Mouse (Mus musculus) limb, embryonic 11.5 days (tissue): ENCODE data around the gene Metap1. TPM values are rescaled to one million over a fixed set of nuclear protein-coding genes. Genes with fewer than 3 reads are reported as not detected.

Experiments
- ATAC-seq: fragments of 200-750 bp; cut with Nextera tagmentation; 2 replicates; pipeline ENCODE4 v1.8.0; 2017; ENCODE audit warnings: low read depth; ENCODE audit not compliant: insufficient number of reproducible peaks, low FRiP score, low TSS enrichment
- DNase-seq: peaks from one replicate; pipeline ENCODE4 v3.0.0-alpha.2; 2015; ENCODE audit warnings: low spot score
- H3K27ac ChIP-seq: fragments of 300-500 bp; sonication (generic); replicated peaks from 2 replicates; pipeline ENCODE4 v1.5.1; 2014; ENCODE audit warnings: low read depth, mild to moderate bottlenecking, low read length
- H3K27me3 ChIP-seq: fragments of 300-500 bp; sonication (generic); 2 replicates; pipeline ENCODE4 v1.6.1; 2014; ENCODE audit warnings: mild to moderate bottlenecking, low read length, mixed read lengths; ENCODE audit not compliant: control insufficient read depth, insufficient read depth
- H3K36me3 ChIP-seq: fragments of 300-500 bp; sonication (generic); 2 replicates; pipeline ENCODE4 v1.6.1; 2014; ENCODE audit warnings: mild to moderate bottlenecking, low read length, moderate library complexity, mixed read lengths; ENCODE audit not compliant: control insufficient read depth, insufficient read depth
- H3K4me1 ChIP-seq: fragments of 300-500 bp; sonication (generic); 2 replicates; pipeline ENCODE4 v1.6.1; 2014; ENCODE audit warnings: low read length, mixed read lengths; ENCODE audit not compliant: control insufficient read depth, insufficient read depth
- H3K4me2 ChIP-seq: fragments of 300-500 bp; sonication (generic); 2 replicates; pipeline ENCODE4 v1.6.1; 2014; ENCODE audit warnings: low read depth, mild to moderate bottlenecking, moderate library complexity; ENCODE audit not compliant: severe bottlenecking
- H3K4me3 ChIP-seq: fragments of 300-500 bp; sonication (generic); 2 replicates; pipeline ENCODE4 v1.5.1; 2014; ENCODE audit warnings: low read depth, low read length
- H3K9ac ChIP-seq: fragments of 300-500 bp; sonication (generic); 2 replicates; pipeline ENCODE4 v1.6.1; 2014; ENCODE audit warnings: mild to moderate bottlenecking, low read length
- H3K9me3 ChIP-seq: fragments of 300-500 bp; sonication (generic); 2 replicates; pipeline ENCODE4 v1.6.1; 2016; ENCODE audit warnings: low read length; ENCODE audit not compliant: control insufficient read depth
- WGBS: fragments of 180-500 bp; shearing (Covaris S2); extraction: QIAGEN DNeasy Blood & Tissue Kit; methylation state at CpG from one replicate; pipeline ENCODE4 v1.1.7; 2014; 5-methylcytosine and 5-hydroxymethylcytosine counted together
- polyA plus RNA-seq: library from polyadenylated mRNA; unstranded; fragments of >200 nt; fragmentation: Nextera tagmentation; extraction: Ambion mirVana; gene quantifications from 2 replicates; pipeline ENCODE4 v1.2.1, GENCODE M21; 2014

Gene Metap1
- 52.4 and 55.3 TPM in 2 replicates for polyA plus RNA-seq

- WGBS, result under 1% methylated on average over 39 of the region's 65 CpGs
- Histone ChIP-seq H3K4me1 (no peaks in the 10 kb centered on the region), H3K4me2 (peak within 1 kb of the TSS; percentile 81), H3K9me3 (no peaks in the 10 kb centered on the region), H3K4me3 (peak within 1 kb of the TSS; percentile 84), H3K27ac (0 out of 2 replicates have a peak within 1 kb of the TSS, but pooled peaks have one; percentile 47), H3K36me3 (peaks cover 10% of the 10 kb centered on the region; the same call in 1 of the 2 replicates), H3K9ac (peak within 1 kb of the TSS; percentile 77), H3K27me3 (no peaks in the 10 kb centered on the region)
- DNase-seq (peak; percentile 98), ATAC-seq (peak; percentile 98)
Measured at GRCm38 (mm10) chr3:138489327-138490033, at the start of gene Metap1. Metap1 (minus strand) TSS chr3:138489515.

DNA sequence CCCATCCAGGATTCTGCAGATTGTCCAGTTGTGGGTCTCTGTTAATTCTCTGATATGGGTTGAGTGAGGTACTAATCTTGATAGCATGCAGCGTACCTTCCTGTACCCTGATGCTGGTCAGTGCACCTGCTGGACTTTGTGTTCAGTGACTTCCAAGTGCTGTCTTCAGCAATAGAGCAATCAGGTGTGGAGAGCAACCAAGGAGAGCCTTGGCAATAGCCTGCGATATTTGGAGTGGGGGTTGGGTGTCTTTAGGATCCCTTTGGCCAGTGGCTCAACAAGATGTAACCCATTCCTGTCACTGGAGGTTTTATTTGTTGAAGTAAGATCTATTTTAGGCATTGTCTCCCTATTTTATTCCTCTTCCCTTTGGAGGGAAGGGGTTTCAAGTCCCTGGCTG is 46.7 kb upstream of the Metap1 start:
- Histone ChIP-seq H3K9me3 (no peaks in the 10 kb centered on the region), H3K9ac (no peak overlapping the region), H3K27ac (no peak overlapping the region), H3K36me3 (no peaks in the 10 kb centered on the region), H3K27me3 (no peaks in the 10 kb centered on the region), H3K4me3 (no peak overlapping the region), H3K4me1 (no peaks in the 10 kb centered on the region), H3K4me2 (no peak overlapping the region)
- DNase-seq (no peak), ATAC-seq (no peak)
- 94% methylated on average over 2 of the region's 2 CpGs for WGBS

DNA sequence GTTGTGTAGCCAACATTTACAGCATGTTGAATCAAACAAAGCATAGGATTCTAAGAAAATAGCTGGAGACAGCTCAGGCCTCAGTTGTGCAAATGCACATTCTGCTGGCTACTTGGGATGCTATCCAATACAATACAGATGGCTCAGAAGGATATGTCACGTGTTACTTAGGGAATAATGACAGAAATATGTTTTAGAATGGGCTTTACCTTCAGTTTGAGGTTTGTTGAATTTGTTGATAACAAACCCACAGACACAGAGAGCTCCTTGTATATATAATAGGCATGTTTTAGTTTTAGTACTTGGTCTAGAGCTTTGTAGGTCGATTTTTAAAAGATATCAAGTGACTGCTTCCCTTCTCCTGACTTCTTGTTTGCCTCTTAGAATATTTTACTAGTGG is 43.4 kb upstream of the Metap1 start:
- no peak overlapping the region for H3K4me2 ChIP-seq
- H3K27ac ChIP-seq, result no peak overlapping the region
- H3K27me3 ChIP-seq, result no peaks in the 10 kb centered on the region
- no peak for ATAC-seq
- no peak for DNase-seq
- no peak overlapping the region for H3K9ac ChIP-seq
- WGBS, result 80% methylated on average over 2 of the region's 2 CpGs
- H3K4me1 ChIP-seq, result peaks cover 5% of the 10 kb centered on the region; the same call in 1 of the 2 replicates
- H3K9me3 ChIP-seq, result no peaks in the 10 kb centered on the region
- H3K36me3 ChIP-seq, result no peaks in the 10 kb centered on the region
- no peak overlapping the region for H3K4me3 ChIP-seq

DNA sequence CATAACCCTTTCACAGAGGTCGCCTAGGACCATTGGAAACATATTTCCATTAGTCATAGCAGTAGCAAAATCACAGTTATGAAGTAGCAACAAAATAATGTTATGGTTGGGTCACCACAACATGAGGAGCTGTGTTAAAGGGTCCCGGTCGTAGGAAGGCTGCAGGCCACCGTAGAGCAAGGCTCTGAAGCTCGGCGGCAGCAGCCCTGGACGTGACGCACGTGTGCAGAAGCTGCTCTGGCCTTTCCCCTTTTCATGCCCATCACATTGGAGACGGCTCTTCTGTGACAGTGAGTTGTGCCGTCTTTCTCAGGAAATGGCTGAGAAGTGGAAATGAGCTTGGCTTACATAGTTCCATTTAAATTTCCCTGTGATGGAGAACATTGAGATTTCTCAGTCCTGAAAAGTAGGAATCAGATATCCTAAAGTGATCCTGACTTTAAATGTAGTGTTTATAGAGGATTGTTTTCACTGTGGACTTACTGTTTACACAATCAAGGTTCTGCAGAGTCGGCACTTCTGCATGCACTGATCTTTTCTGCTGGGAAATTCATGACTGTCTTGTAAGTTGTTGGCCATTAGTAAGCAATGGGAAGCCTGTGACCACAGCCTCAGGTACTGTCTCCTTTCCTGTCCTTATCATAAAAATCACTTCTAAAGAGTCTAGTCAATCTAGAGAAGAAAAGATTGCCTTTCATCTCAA is 42.3 kb upstream of the Metap1 start:
- Histone ChIP-seq H3K36me3 (no peaks in the 10 kb centered on the region), H3K4me3 (no peak overlapping the region), H3K9me3 (no peaks in the 10 kb centered on the region), H3K4me1 (peaks cover 5% of the 10 kb centered on the region; the same call in 1 of the 2 replicates), H3K27me3 (no peaks in the 10 kb centered on the region), H3K27ac (no peak overlapping the region), H3K4me2 (no peak overlapping the region), H3K9ac (no peak overlapping the region)
- ATAC-seq, result no peak
- WGBS, result 78% methylated on average over 12 of the region's 12 CpGs
- no peak for DNase-seq

GRCm38 (mm10) chr3:138530578-138531478 is 41.5 kb upstream of the Metap1 start:
- no peak for ATAC-seq
- no peaks in the 10 kb centered on the region for H3K9me3 ChIP-seq

DNA sequence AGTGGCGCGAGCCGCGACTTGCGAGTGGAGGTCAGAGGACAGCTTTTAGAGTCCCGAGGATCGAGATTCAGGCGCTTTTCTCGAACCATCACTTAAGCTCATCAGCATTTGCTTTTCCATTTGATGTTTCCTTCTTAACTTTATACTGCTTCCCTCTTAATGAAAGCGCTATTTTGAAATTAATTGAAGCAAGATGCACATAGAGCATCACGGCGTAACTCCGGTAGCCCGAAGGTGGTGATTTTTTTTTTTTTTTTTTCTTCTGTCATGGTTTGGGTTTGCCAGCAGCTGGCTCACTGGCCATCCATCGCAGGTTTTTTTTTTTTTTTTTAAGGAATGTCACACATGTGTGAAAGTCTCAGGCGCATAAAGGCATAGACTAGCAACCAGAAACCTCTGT is 39.0 kb upstream of the Metap1 start:
- WGBS, result 2% methylated on average over 16 of the region's 16 CpGs
- Histone ChIP-seq H3K9ac (peak overlapping the region; percentile 96), H3K4me1 (peaks cover 5% of the 10 kb centered on the region; the same call in 1 of the 2 replicates), H3K27ac (no peak overlapping the region), H3K27me3 (no peaks in the 10 kb centered on the region), H3K9me3 (no peaks in the 10 kb centered on the region), H3K36me3 (no peaks in the 10 kb centered on the region), H3K4me3 (peak overlapping the region; percentile 93), H3K4me2 (peak overlapping the region; percentile 64)
- DNase-seq (no peak), ATAC-seq (no peak)

More at GRCm38 (mm10) chr3:138530578-138531478, 41.5 kb upstream of the Metap1 start:
- no peaks in the 10 kb centered on the region for H3K27me3 ChIP-seq
- H3K4me1 ChIP-seq, result peaks cover 5% of the 10 kb centered on the region; the same call in 1 of the 2 replicates
- H3K4me2 ChIP-seq, result no peak overlapping the region
- DNase-seq, result no peak
- H3K4me3 ChIP-seq, result no peak overlapping the region
- no peaks in the 10 kb centered on the region for H3K36me3 ChIP-seq
- WGBS, result 85% methylated on average over 8 of the region's 8 CpGs
- no peak overlapping the region for H3K9ac ChIP-seq
- H3K27ac ChIP-seq, result no peak overlapping the region

DNA sequence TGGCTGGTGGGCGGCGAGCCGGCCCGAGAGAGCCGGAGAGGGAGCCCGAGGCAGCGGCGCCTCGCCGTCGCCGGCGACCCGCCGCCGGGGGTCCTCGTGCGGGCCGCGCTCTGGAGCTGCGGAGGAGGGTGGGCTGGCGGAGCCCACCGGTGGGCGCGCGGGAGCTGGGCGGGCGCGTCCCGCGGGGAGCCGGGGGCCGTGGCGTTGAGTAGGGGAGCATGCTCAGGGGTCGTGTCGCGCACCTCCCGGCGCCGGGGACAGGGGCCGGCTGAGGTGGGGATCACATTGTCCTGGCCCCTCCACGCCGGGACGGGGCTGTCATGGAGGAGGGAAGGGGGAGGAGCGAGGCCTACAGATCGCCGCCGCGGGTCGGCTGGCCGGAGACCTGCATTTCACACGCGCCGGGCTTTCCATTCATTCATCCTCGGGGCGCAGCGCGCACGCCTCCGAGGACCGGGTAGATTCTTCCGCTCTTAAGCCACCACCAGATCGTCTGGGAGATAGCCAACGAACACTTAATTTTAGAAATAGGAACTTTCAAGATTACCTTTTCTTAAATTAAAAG is 38.4 kb upstream of the Metap1 start:
- Histone ChIP-seq H3K4me1 (peaks cover 5% of the 10 kb centered on the region; the same call in 1 of the 2 replicates), H3K27ac (peak overlapping the region; percentile 90), H3K27me3 (no peaks in the 10 kb centered on the region), H3K4me3 (peak overlapping the region; percentile 93), H3K9ac (peak overlapping the region; percentile 96), H3K4me2 (peak overlapping the region; percentile 64), H3K36me3 (no peaks in the 10 kb centered on the region), H3K9me3 (no peaks in the 10 kb centered on the region)
- WGBS, result under 1% methylated on average over 54 of the region's 64 CpGs
- peak; percentile 55 for ATAC-seq
- DNase-seq, result peak; percentile 83
